22 mouse cellular contexts compared by ENCODE assay signal in genomic region chr1:158770756-158771155, GRCm38 (mm10).
DNase-seq lines count a peak whose midpoint lies in the region; ATAC-seq and TF ChIP-seq lines count a peak whose summit lies in the region.
"Had no signal": no experiment of that assay in that cellular context is flagged by ENCODE, and none has a peak within 500 bp of the region (broad histone marks: within the 10 kb centered on the region; RNA-seq: fewer than 3 reads in every experiment).

No protein-coding gene starts in this region.

- H3K9me3 ChIP-seq in intestine, postnatal 0 days (ENCODE audit: control insufficient read depth): no peaks in the 10 kb centered on the region
- H3K9me3 ChIP-seq: embryonic facial prominence, embryonic 13.5 days; forebrain, embryonic 12.5 days; forebrain, embryonic 15.5 days; heart, embryonic 12.5 days; heart, embryonic 15.5 days had no signal

- H3K27me3 ChIP-seq in cerebellum, adult 2 months (ENCODE audit: control insufficient read depth, insufficient read depth, low read length): no peaks in the 10 kb centered on the region
- H3K27me3 ChIP-seq in intestine, postnatal 0 days (replicated peaks; ENCODE audit: control insufficient read depth, insufficient read depth, low read length): no peaks in the 10 kb centered on the region
- H3K27me3 ChIP-seq: embryonic facial prominence, embryonic 13.5 days; forebrain, embryonic 12.5 days; forebrain, embryonic 15.5 days; heart, embryonic 12.5 days; heart, embryonic 15.5 days; Patski had no signal

- H3K4me2 ChIP-seq in intestine, postnatal 0 days (replicated peaks; ENCODE audit: low read depth): no peak overlapping the region
- H3K4me2 ChIP-seq: embryonic facial prominence, embryonic 13.5 days; forebrain, embryonic 12.5 days; forebrain, embryonic 15.5 days; heart, embryonic 12.5 days; heart, embryonic 15.5 days; hindbrain, embryonic 14.5 days had no signal

- 18% methylated on average over 4 of the region's 4 CpGs for WGBS in cerebellum, adult 2 months
- WGBS in intestine, postnatal 0 days: 89% methylated on average over 4 of the region's 4 CpGs

- H3K4me3 ChIP-seq in cerebellum, adult 2 months (replicated peaks; ENCODE audit: insufficient read depth, low read depth, low read length): no peak overlapping the region
- no peak overlapping the region for H3K4me3 ChIP-seq in intestine, postnatal 0 days (ENCODE audit: low read depth, low read length)
- H3K4me3 ChIP-seq: embryonic facial prominence, embryonic 13.5 days; erythroblast, embryonic 14.5 days; forebrain, embryonic 12.5 days; forebrain, embryonic 15.5 days; heart, embryonic 12.5 days; heart, embryonic 15.5 days had no signal

- TF ChIP-seq POLR2A in cerebellum, adult 2 months (IDR thresholded peaks at IDR 0.05; ENCODE audit: borderline replicate concordance, insufficient read depth, low read length): no peak

- no peak overlapping the region for H3K9ac ChIP-seq in intestine, postnatal 0 days (ENCODE audit: low read depth, low read length)
- H3K9ac ChIP-seq: embryonic facial prominence, embryonic 13.5 days; forebrain, embryonic 12.5 days; forebrain, embryonic 15.5 days; heart, embryonic 12.5 days; heart, embryonic 15.5 days; hindbrain, embryonic 14.5 days had no signal

- peaks cover 3% of the 10 kb centered on the region; the same call in 1 of the 2 replicates for H3K4me1 ChIP-seq in cerebellum, adult 2 months (ENCODE audit: control insufficient read depth, insufficient read depth, low read length)
- H3K4me1 ChIP-seq in intestine, postnatal 0 days (replicated peaks; ENCODE audit: control insufficient read depth, insufficient read depth, low read length): no peaks in the 10 kb centered on the region
- H3K4me1 ChIP-seq: embryonic facial prominence, embryonic 13.5 days; forebrain, embryonic 12.5 days; forebrain, embryonic 15.5 days had no signal

- ATAC-seq in intestine, postnatal 0 days: no peak
- ATAC-seq: forebrain, embryonic 15.5 days; hindbrain, postnatal 0 days; inflammation-experienced regulatory T-cells, adult 6 months; intestine, embryonic 16.5 days; Patski had no signal

- H3K36me3 ChIP-seq in intestine, postnatal 0 days (ENCODE audit: control insufficient read depth, insufficient read depth): no peaks in the 10 kb centered on the region
- H3K36me3 ChIP-seq: embryonic facial prominence, embryonic 13.5 days; forebrain, embryonic 12.5 days; forebrain, embryonic 15.5 days; heart, embryonic 12.5 days; heart, embryonic 15.5 days had no signal

- TF ChIP-seq CTCF in cerebellum, adult 2 months (IDR thresholded peaks at IDR 0.05; ENCODE audit: borderline replicate concordance, insufficient read depth, low read depth, low read length): no peak
- TF ChIP-seq CTCF in intestine, postnatal 0 days (IDR thresholded peaks at IDR 0.05; ENCODE audit: low read depth): no peak

- peak; percentile 16 to 58 for DNase-seq in cerebellum, adult 2 months
- no peak for DNase-seq in cerebellum, adult 8-10 months
- peak; percentile 41 for DNase-seq in NIH3T3 (ENCODE audit: low read depth)
- DNase-seq in cerebellum, adult 9-10 months: peak; percentile 46
- DNase-seq in layer of hippocampus, adult 9-10 months (ENCODE audit: low spot score): no peak
- DNase-seq: gastrocnemius, postnatal 25 days; heart, adult 18-20 months; heart, postnatal 14 days; heart, postnatal 4 days; kidney, adult 2 months had no signal

- no peak overlapping the region for H3K27ac ChIP-seq in cerebellum, adult 2 months (ENCODE audit: insufficient read depth, low read length)
- H3K27ac ChIP-seq in intestine, postnatal 0 days (ENCODE audit: low read depth, low read length): no peak overlapping the region
- H3K27ac ChIP-seq: embryonic facial prominence, embryonic 13.5 days; forebrain, embryonic 12.5 days; forebrain, embryonic 15.5 days; heart, embryonic 15.5 days; hindbrain, embryonic 14.5 days; hindbrain, postnatal 0 days had no signal

Comparison
In these comparisons a context has a peak if more than half of its experiments do, and no peak if none do; other contexts are left out.
1. DNase-seq: peak in cerebellum, adult 2 months (2 of 2), NIH3T3 (single experiment) and cerebellum, adult 9-10 months (single experiment); none in cerebellum, adult 8-10 months (single experiment) and layer of hippocampus, adult 9-10 months (single experiment).